Comparison of ENCODE assay signal across 8 mouse cellular contexts in genomic region chr2:147012141-147012622, GRCm38 (mm10). TPM values are rescaled to one million over a fixed set of nuclear protein-coding genes. Genes with fewer than 3 reads are reported as not detected.
DNase-seq lines count a peak whose midpoint lies in the region; ATAC-seq and TF ChIP-seq lines count a peak whose summit lies in the region.

No protein-coding gene starts in this region.

- 11% methylated on average over 7 of the region's 7 CpGs for WGBS in lung, adult 2 months
- 42% methylated on average over 7 of the region's 7 CpGs for WGBS in forebrain, postnatal 0 days
- WGBS in limb, embryonic 14.5 days = 25% methylated on average over 7 of the region's 7 CpGs
- WGBS in olfactory bulb, adult 2 months = 20% methylated on average over 7 of the region's 7 CpGs

- H3K27ac ChIP-seq in brown adipose tissue, adult 24 weeks (replicated peaks; ENCODE audit: low read depth, low read length) = peak overlapping the region; percentile 79
- H3K27ac ChIP-seq in forebrain, postnatal 0 days (ENCODE audit: low read depth, low read length) = peak overlapping the region; percentile 96
- H3K27ac ChIP-seq in limb, embryonic 14.5 days (replicated peaks; ENCODE audit: low read depth, low read length) = peak overlapping the region; percentile 98
- peak overlapping the region; percentile 59 for H3K27ac ChIP-seq in olfactory bulb, adult 2 months (ENCODE audit: insufficient read depth, low read depth, low read length)

- TF ChIP-seq CTCF in lung, adult 2 months (IDR thresholded peaks at IDR 0.05; ENCODE audit: insufficient read depth, low read length) = no peak
- no peak for TF ChIP-seq CTCF in forebrain, postnatal 0 days (IDR thresholded peaks at IDR 0.05; ENCODE audit: low read depth)
- TF ChIP-seq CTCF in olfactory bulb, adult 2 months (IDR thresholded peaks at IDR 0.05; ENCODE audit: insufficient read depth, low read depth, low read length) = no peak

- peak overlapping the region; percentile 32 for H3K4me3 ChIP-seq in lung, adult 2 months (replicated peaks; ENCODE audit: extremely low read depth, low read depth, low read length)
- H3K4me3 ChIP-seq in brown adipose tissue, adult 24 weeks (ENCODE audit: insufficient read depth, low read depth, low read length) = peak overlapping the region; percentile 72
- H3K4me3 ChIP-seq in forebrain, postnatal 0 days (ENCODE audit: low read depth, low read length) = peak overlapping the region; percentile 79
- H3K4me3 ChIP-seq in limb, embryonic 14.5 days (replicated peaks; ENCODE audit: low read length) = peak overlapping the region; percentile 85
- H3K4me3 ChIP-seq in olfactory bulb, adult 2 months (ENCODE audit: insufficient read depth, low read depth, low read length) = peak overlapping the region; percentile 33; the same call in 1 of the 2 replicates

- H3K36me3 ChIP-seq in forebrain, postnatal 0 days (ENCODE audit: insufficient read depth) = no peaks in the 10 kb centered on the region
- H3K36me3 ChIP-seq in limb, embryonic 14.5 days (ENCODE audit: control insufficient read depth, insufficient read depth, low read length) = no peaks in the 10 kb centered on the region

- peak overlapping the region; percentile 86 for H3K9ac ChIP-seq in forebrain, postnatal 0 days
- peak overlapping the region; percentile 91 for H3K9ac ChIP-seq in limb, embryonic 14.5 days (ENCODE audit: low read depth, low read length, severe bottlenecking)

- H3K4me1 ChIP-seq in lung, adult 2 months (ENCODE audit: control insufficient read depth, insufficient read depth, low read length) = peaks cover 8% of the 10 kb centered on the region
- peaks cover 7% of the 10 kb centered on the region for H3K4me1 ChIP-seq in brown adipose tissue, adult 24 weeks (ENCODE audit: control insufficient read depth, insufficient read depth, insufficient read length, low read length)
- H3K4me1 ChIP-seq in forebrain, postnatal 0 days (ENCODE audit: insufficient read depth) = peaks cover 7% of the 10 kb centered on the region
- H3K4me1 ChIP-seq in limb, embryonic 14.5 days (ENCODE audit: control insufficient read depth, insufficient read depth, low read length) = peaks cover 6% of the 10 kb centered on the region
- no peaks in the 10 kb centered on the region for H3K4me1 ChIP-seq in olfactory bulb, adult 2 months (ENCODE audit: control insufficient read depth, insufficient read depth, low read length)

- ATAC-seq in forebrain, postnatal 0 days = no peak
- no peak for ATAC-seq in limb, embryonic 14.5 days (ENCODE audit: low FRiP score, low read depth)

- no peaks in the 10 kb centered on the region for H3K27me3 ChIP-seq in forebrain, postnatal 0 days (ENCODE audit: insufficient read depth, low read length)
- H3K27me3 ChIP-seq in limb, embryonic 14.5 days (ENCODE audit: control insufficient read depth, insufficient read depth, low read length) = no peaks in the 10 kb centered on the region

- no peak for DNase-seq in lung, adult 2 months
- DNase-seq in lung, postnatal 10 days = no peak
- DNase-seq in forebrain, postnatal 0 days = no peak
- DNase-seq in limb, embryonic 14.5 days (ENCODE audit: low spot score) = peak; percentile 5
- no peak for DNase-seq in urinary bladder, postnatal 25 days (ENCODE audit: low spot score)
- DNase-seq in yolk sac, embryonic 10.5 days (ENCODE audit: low spot score) = no peak

- no peaks in the 10 kb centered on the region for H3K9me3 ChIP-seq in forebrain, postnatal 0 days (ENCODE audit: low read length)
- H3K9me3 ChIP-seq in limb, embryonic 14.5 days (ENCODE audit: control insufficient read depth, low read length) = no peaks in the 10 kb centered on the region

- no peak for TF ChIP-seq POLR2A in lung, adult 2 months (IDR thresholded peaks at IDR 0.05; ENCODE audit: borderline replicate concordance, extremely low read depth, low read depth, low read length)
- no peak for TF ChIP-seq POLR2A in limb, embryonic 14.5 days (IDR thresholded peaks at IDR 0.05; ENCODE audit: borderline replicate concordance, extremely low read depth, insufficient read depth, insufficient read length)
- TF ChIP-seq POLR2A in olfactory bulb, adult 2 months (IDR thresholded peaks at IDR 0.05; ENCODE audit: insufficient read depth, low read depth, low read length) = no peak

- peak overlapping the region; percentile 61 for H3K4me2 ChIP-seq in forebrain, postnatal 0 days (ENCODE audit: low read depth)
- peak overlapping the region; percentile 79 for H3K4me2 ChIP-seq in limb, embryonic 14.5 days (replicated peaks; ENCODE audit: low read depth, low read length, severe bottlenecking)

RNA-seq across cellular contexts. Expression of gene Xrn2, which starts 0.6 kb away (rescaled TPM):
- polyA plus RNA-seq in lung, adult 2 months (2012; rRNA removed) = 16.9 and 30.0 TPM in 2 replicates
- 18.3 and 41.8 TPM in 2 replicates for polyA plus RNA-seq in brown adipose tissue, adult 24 weeks (2012; ENCODE audit: insufficient read depth, insufficient read length, missing spikeins)
- total RNA-seq in forebrain, postnatal 0 days (2014; rRNA removed) = 94.6 and 95.8 TPM in 2 replicates
- polyA plus RNA-seq in forebrain, postnatal 0 days (2015; fragmentation: Nextera tagmentation; extraction: Ambion mirVana) = 67.8 and 78.9 TPM in 2 replicates
- polyA plus RNA-seq in limb, embryonic 14.5 days (2012; rRNA removed) = 40.0 and 57.0 TPM in 2 replicates
- polyA plus RNA-seq in limb, embryonic 14.5 days (2014; fragmentation: Nextera tagmentation; extraction: Ambion mirVana) = 81.8 and 86.2 TPM in 2 replicates
- polyA plus RNA-seq in olfactory bulb, adult 2 months (2012; ENCODE audit: insufficient read depth, insufficient read length, low replicate concordance, missing spikeins) = not detected in 2 replicates

Comparison
In these comparisons a context has a peak if more than half of its experiments do, and no peak if none do; other contexts are left out.
1. H3K4me3 ChIP-seq: peak in every context shown above with its lines; median percentile 85 in limb, embryonic 14.5 days; 79 in forebrain, postnatal 0 days; 72 in brown adipose tissue, adult 24 weeks; 33 in olfactory bulb, adult 2 months; 32 in lung, adult 2 months.